Mouse (Mus musculus): ENCODE results near the gene Pkmyt1.

The Pkmyt1 gene

GRCm38 (mm10) chr17:23725999-23726757 is at the start of gene Pkmyt1:
Gene Pkmyt1 (plus strand): TSS chr17:23726336.
- peak; percentile 96 for DNase-seq (ENCODE audit: low spot score)

DNA sequence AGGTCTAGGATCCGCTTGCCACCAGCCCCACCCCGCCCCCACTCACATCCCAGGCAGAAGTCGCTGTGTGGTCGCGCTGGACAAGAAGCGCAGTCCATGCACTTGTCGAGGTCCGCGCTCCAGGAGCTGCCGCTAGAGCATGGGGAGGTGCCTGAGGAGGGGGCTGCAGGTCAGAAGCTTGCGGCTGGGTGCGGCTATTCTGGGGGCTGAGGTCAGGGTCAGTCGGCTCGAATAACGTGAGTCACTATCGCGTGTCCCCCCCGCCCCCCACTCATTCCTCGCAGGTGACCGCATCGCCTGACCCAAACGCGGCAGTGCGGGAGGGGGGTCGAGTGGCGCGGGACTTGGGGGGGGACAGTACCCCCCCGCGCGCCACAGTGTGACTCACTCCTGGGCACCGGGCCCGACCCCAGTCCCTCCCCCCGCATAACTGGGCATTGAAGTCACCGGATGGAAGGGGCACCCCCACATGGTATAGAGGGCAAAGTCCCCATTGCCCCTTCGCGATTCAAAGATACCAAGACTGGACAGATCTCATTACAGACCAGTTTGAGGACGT is 49.6 kb upstream of the Pkmyt1 start:
- DNase-seq (ENCODE audit: low spot score) = peak; percentile 28

DNA sequence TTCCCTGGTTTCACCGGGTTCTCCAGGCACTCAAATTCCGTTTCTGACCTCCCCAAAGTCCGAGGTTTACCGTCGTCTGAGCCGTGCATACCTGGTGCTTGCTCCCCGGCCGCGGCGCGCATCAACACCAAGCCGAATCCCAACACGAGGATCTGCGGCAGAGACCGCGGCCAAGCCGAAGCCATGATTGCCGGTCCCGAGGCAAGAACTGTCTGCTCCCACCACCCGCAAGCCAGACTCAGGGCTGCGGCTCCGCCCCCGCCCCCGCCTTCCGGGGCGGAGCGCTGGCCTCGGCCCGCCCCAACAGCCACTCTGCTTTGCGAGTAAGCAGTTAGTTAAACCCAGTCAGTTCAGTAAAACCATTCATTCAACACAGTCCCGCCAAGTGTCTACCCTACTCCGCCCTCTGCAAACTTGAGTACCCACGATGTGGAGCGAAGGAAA is 48.9 kb upstream of the Pkmyt1 start, which contains the start of gene Tnfrsf12a:
Tnfrsf12a (minus strand) TSS at position 233 of the 444 bp plus-strand sequence.
- peak; percentile 82 for DNase-seq (ENCODE audit: low spot score)

- DNase-seq (ENCODE audit: low spot score) = no peak
These were observed 46.9 kb upstream of the Pkmyt1 start, which contains the start of gene Cldn6 for GRCm38 (mm10) chr17:23679127-23679835. Gene Cldn6 (plus strand): TSS chr17:23679249.

DNA sequence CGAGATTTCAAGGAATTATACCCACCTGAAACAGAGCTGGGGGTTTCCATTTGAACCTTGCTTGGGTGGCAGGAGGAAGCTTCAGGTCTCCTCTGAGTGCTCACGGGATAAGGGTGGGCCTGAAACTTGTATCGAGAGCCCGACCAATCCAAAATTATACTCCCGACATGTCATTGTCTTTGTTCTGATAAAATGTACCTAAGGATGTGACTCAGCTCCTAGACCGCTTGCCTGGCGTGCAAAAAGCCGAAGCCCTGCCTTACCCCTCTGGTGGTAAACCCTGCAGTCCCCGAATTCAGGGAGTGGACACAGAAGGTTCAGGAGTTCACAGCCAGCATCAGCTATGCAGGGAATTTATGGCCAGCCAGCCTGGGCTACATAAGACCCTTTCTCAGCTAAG is 45.8 kb upstream of the Pkmyt1 start:
- DNase-seq (ENCODE audit: low spot score) = no peak

DNA sequence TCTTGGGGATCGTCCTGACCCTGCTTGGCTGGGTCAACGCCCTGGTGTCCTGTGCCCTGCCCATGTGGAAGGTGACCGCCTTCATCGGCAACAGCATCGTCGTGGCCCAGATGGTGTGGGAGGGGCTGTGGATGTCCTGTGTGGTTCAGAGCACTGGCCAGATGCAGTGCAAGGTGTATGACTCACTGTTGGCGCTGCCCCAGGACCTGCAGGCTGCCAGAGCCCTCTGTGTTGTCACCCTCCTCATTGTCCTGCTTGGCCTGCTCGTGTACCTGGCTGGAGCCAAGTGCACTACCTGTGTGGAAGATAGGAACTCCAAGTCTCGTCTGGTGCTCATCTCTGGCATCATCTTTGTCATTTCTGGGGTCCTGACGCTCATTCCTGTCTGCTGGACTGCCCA is 45.0 kb upstream of the Pkmyt1 start:
- DNase-seq (ENCODE audit: low spot score) = no peak

GRCm38 (mm10) chr17:23682092-23682491 is 44.0 kb upstream of the Pkmyt1 start:
- DNase-seq (ENCODE audit: low spot score) = no peak

DNA sequence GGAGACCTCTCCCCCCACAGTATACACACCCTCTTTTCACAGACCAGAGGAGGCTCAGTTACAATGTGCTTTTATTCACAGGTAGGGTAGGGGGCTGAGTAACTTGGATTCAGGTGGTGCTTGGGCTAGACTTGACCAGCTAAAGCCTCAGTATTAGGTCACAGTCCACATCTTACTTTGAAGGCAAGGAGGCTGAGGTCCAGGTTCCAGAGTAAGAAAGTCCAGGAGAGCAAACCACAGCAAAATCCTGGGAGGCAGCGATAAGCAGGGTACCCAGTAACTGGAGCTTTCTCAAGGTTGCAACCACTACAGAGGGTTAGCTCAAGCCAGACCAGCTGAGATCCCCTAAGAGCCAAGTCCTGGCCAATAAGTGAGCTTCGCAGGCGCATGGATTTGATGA is 43.6 kb upstream of the Pkmyt1 start:
- DNase-seq (ENCODE audit: low spot score) = no peak

- DNase-seq (ENCODE audit: low spot score) = no peak
These were observed 42.9 kb upstream of the Pkmyt1 start for GRCm38 (mm10) chr17:23683226-23683625.

DNA sequence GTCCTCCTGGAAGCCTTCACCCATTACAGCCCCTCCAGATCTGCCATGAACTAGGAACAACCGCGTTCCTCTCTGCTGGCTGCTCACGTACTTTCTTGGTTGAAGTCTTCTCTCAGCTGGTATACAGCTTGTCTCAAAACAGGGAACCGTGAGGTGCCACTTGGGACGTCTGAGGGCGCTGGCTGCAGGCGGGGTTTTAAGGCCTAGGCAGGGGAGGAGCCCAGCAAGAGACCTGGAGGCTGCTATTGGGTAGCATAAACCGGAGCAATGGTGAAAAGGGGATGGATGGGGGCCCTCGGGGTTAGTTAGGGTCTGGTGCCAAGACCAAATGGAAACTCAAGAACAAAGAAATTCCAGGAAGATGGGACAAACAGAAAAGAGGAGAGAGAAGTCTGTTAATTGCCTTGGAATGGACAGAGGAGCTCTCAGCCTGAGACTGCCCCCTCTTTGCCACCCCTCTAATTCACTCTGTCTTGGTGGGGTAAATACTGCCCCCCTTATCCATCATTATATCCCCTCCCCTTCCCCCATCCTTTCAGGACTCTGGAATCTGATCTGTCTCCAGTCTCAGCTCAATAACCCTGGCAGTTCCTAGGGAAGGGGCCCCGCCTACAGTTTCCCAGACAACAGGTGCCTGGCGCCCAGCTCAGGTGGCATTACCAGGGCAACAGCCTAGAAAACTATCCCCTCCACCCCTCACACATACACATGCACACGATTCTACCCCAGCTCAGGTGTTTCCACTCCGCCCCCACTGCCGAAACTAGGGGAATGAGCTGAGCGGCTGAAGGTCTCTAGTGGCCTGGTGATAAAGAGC is 42.1 kb upstream of the Pkmyt1 start, which contains the start of gene Cldn9:
Cldn9 (minus strand) TSS at position 171 of the 817 bp plus-strand sequence.
- no peak for DNase-seq (ENCODE audit: low spot score)

DNA sequence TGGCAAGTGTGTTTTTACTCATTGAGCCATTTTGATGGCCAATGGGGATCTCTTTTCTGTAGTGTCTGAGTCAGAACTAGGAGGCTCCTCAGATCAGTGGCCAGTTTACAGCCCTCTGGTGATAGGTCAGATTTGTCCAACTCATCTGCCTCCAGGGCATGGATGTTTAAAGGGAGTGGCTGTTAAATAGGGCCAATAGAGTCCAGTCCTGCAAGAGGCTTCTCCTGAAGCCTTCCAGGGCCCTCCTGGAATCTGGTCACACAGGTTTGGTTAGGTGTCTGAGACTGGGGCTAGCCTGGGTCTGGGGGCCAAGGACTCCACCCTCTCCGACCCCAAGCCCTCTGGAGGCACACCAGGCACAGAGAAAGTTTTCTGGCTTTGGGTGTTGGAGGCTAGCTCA is 31.6 kb upstream of the Pkmyt1 start:
- no peak for DNase-seq (ENCODE audit: low spot score)

- no peak for DNase-seq (ENCODE audit: low spot score)
These were observed 30.3 kb upstream of the Pkmyt1 start for GRCm38 (mm10) chr17:23695801-23696200.

DNA sequence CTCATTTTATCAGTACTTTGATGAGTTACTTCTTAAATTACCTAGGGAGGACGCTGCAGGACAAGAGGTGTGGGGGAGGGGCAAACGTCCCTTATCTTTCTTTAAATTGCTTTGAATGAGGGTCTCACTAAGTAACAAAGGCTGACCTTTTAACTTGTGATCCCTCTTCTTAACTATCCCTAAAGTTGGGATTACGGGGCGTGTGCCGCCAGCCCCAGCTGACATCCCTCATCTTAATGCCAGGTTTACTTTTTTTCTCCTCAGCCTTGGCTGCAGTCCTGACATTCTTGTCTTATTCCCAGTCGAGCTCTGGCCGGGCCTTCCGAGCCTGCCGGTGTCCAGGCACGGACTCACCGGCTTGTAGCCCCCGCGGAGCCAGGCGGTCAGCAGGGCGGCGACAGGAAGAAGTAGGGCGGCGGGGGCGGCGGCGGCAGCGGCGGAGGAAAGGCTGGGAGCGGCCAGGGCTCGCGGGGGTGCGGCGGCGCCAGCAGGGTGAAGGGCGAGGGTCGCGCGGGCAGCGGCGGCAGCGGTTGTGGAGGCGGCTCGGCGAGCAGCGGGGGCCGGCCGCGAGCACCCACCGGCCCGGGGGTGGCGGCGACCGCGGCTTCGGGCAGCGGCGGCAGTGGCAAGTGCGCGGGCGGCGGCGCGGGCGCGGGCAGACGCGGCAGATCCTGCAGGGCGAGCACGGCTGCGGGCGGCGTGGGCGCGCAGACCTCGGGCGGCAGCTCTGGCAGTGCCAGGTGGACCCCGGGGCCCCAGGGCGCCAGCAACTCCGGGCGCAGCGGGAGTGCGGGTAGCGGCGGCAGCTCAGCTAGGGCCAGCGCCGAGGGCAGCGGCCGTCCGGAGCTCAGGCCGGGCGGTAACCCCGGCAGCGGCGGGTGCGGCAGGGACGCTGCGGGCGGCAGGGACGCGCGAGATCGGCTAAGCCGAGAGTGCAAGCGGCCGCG is 26.7 kb upstream of the Pkmyt1 start:
- DNase-seq (ENCODE audit: low spot score) = peak; percentile 24

DNA sequence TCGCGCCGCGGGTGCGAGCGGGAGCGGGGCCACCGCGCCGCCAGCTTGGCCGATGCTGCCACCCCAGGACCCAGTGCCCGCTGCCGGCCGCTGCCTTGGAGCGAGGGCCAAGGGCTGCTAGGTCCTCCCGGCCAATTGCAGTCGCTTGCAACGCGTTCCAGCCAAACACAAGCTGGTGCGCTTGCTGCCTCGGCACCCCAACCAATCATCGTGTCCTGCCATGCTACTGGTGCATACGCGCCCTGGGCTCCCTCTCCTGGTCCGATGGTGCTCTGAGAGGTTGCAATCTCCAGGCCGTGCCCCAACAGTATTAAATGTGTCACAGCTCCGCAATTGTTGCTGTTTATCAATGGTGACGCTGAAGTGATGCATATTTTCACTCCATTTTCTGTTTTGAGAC is 26.1 kb upstream of the Pkmyt1 start:
- peak; percentile 90 for DNase-seq (ENCODE audit: low spot score)

DNA sequence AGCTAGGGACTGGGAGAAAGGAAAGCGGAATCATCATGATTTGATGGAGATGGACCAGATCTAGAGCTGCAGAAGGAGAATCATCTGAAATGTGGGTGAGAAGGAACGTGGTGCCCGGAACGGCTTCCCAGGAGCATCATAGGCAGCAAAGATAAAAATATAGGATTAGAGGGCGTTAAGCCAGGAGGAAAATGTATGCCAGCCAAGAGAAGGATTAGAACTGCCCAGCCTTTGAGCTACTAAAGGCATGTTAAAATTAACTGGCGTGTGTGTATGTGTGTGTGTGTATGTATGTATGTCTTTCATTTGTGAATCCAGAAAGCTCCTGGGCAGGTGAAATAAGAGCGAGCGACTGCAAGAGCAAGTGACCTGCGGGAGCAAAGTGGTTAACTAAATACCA is 22.8 kb upstream of the Pkmyt1 start:
- DNase-seq (ENCODE audit: low spot score) = no peak

DNA sequence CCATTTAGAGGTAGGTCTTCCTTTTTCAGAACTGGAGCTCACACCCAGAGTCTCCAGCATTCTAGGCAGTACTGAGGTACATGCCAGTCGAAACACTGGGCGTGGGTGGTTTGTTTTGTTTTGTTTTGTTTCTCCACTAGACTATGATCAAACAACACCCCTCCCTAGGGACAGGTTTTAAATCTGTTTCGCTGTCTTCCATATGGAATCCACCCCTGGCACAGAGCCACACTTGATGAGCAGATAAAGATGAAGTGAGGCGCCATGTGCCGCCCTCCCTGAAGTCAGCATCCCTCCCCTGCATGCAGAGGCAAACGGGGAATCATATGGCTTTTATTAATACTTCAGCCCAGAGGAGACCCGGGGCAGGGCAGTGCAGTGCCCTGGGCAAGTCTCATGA is 21.4 kb upstream of the Pkmyt1 start:
- no peak for DNase-seq (ENCODE audit: low spot score)

- no peak for DNase-seq (ENCODE audit: low spot score)
These were observed 20.5 kb upstream of the Pkmyt1 start for GRCm38 (mm10) chr17:23705525-23706104.

DNA sequence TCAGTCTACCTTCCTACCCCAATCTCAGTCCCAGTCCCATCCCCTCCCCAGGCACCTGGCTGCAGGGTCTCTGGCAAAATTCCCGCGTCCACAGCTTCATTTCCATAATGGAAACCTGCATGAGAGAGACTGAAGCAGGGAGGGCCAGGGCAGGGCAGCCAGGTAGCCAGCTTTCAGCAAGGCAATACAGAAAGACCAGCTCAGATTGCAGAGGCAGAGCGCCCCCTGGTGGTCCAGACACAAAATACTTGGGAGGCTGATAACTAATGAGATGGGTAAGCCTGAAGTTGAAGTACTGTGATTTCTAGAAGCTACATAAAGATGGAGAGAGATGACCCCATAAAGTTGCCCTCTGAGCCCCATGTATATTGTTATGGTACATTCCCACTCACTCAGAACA is 19.9 kb upstream of the Pkmyt1 start:
- peak; percentile 90 for DNase-seq (ENCODE audit: low spot score)

DNA sequence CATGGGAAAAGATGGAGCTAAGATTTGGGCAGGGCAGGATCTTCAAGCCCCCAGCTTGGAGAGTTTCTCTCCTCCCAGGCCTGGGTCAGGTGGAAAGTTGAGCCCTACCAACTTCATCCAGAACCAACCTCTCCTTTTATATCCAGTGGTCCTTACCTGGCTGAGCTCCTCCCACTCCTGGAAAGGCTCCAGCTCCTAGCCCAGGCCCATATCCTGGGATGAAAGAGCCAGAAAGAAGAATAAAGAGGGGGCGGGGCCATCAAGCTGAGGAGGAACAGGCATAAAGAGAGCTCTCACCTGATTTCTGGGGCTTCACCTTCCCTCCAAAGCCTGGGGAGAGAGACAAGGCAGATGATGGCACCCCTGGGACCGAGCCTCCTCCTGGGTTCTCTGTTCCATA is 9.1 kb upstream of the Pkmyt1 start:
- DNase-seq (ENCODE audit: low spot score) = no peak

DNA sequence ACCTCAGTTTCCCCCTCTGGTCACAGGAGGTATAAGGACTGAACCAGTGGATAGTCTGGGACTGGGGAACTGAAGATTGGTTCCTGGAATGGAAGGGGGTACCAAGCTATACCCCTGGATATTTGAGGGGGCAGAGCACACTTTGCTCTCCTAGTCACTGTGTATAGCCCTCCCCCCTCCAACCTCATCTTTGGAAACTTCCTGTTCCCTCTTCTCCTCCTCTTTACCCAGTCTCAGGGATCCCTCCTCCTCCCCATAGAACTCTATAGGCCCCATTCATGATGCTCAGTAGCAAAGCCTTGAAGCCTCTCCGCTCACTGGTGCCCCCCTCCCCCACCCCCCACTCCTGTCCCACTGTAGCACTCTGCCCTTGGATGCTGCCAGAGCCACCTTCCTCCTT is 6.7 kb upstream of the Pkmyt1 start:
- DNase-seq (ENCODE audit: low spot score) = no peak

- DNase-seq (ENCODE audit: low spot score) = no peak
These were observed 4.2 kb upstream of the Pkmyt1 start for GRCm38 (mm10) chr17:23721886-23722285.

Data from retina, embryonic 14.5 days (tissue).